Mouse (Mus musculus): ENCODE measurements around the gene Cad. TPM values are rescaled to one million over a fixed set of nuclear protein-coding genes. Genes with fewer than 3 reads are reported as not detected.

Cad gene
- 33.5 and 40.2 TPM in 2 replicates for polyA plus RNA-seq (2012; rRNA removed)

DNA sequence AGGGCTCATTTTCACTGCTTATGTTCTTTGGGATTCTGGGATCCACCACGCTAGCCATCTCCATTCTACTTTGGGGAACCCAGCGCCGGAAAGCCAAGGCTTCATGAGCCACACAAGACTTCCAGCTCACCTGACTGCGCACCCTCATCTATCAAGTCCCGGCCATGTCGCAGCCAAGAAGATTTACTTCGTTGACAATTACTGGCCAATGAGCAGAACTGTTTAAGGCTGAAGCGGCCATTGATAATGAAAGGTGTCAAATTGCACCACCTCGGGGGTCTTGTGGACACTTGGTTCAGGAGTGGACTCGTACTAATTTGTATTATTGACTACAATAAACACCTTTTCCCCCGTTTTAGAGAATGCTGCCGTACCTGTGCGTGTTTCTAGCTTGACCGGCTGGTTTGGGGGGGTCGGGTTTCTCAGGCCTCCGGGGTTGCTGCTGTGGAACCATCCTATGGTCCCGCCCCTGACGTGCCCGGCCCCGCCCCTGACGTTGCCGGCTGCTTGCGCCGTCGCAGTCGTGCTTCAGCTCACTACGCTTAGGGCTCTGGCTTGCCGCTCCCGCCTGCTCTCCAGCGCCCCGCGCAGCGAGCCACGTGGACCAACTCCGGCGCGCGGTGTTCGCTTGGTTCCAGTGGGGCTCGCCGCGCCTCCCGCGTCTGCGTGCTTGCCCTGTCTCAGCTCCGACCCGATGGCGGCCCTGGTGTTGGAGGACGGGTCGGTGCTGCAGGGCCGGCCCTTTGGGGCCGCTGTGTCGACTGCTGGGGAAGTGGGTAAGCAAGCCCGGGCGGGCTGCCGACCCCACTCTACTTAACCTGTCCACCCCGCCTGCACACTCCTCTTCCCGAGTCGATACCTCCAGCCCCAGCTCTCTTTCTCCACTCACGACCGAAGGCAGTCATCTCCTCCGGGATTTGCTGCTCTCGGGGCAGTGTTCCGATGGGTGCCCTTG lies at the start of gene Cad:
Gene Cad, plus strand, starts transcription at position 520 of the 955 bp plus-strand sequence.

DNA sequence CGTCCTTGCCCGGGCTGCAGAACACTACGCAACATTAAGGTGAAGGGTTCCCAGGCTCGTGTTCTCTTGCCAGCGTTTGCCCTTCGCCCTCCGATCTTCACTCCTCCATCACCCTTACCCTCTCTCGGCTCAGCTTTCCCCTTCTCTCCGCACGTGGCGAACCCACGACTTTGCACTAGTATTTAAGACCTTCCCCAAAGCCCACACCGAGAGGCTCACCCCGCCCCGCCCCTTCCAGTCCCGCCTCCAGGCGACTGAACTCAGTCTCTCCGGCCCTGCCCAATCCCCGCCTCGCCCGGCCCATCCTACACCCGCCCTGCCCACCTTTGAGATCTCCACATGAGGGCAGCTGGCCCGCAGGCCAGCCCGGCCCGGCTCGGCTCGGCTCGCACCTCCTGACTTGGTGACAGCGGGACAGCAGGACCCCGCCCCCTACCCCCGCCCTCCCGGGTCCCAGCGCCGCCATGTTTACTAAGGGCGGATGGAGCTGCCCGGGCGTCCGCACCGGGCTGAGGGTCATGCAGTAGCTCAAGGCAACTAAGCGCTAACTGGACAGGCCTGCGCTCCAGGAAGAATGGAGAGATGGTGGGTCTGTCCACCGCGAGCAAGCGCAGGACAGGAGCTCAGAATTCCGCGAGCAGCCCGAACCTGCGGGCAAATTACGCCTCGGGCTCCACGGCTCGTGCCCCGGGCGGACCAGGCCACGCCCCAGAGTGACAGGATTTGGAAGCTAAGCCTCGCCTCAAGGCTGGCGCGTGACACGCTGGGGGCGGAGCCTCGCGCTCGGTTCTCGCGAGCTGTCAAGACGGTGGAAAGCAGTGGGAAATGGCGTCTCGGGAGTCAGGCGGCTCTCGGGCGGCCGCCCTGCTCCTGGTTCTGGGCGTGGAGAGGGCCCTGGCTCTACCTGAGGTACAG lies 6.5 kb upstream of the Cad start, which contains the start of gene Atraid:
Gene Atraid, plus strand, starts transcription at position 465 of the 915 bp plus-strand sequence.

DNA sequence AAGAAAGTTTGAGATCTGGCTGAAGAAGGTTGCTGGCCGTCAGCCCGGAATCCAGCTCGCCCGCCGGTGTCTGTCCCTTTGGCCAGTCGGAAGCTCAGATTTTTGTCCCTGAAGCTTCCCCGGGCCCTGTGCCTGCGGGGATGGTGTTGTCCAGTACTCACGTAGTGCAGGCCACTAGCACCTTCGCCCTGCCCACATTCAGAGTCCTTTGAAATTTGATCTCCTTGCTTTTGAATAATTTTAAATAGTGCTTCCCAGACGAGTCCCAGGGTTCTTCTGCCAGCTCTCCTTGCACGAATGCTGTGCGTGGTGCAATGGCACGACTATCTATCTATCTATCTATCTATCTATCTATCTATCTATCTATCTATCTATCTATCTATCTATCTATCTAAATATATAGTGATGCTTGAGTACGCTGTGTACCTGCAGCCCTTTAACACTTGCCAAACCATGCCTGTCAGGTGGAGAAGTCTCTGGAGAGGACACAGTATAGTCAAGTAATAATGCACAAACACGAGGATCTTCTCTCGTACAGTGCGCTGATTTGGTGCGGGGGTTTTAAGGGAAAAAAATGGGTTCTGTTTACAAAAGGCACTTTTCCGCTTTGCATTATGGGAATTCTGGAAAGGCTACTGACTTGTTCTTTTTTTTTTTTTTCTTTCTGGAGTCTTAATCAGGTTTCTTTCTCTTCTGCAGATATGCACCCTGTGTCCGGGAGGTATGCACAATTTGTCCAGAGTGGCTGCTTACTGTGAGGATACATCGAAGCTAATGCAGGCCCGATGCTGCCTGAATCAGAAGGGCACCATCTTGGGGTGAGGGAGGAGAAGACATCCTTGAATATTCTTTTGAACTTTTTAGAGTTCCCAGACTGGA lies 5.6 kb upstream of the Cad start, which contains the start of gene Slc5a6:
Gene Slc5a6, minus strand, starts transcription at position 162 of the 879 bp plus-strand sequence.

DNA sequence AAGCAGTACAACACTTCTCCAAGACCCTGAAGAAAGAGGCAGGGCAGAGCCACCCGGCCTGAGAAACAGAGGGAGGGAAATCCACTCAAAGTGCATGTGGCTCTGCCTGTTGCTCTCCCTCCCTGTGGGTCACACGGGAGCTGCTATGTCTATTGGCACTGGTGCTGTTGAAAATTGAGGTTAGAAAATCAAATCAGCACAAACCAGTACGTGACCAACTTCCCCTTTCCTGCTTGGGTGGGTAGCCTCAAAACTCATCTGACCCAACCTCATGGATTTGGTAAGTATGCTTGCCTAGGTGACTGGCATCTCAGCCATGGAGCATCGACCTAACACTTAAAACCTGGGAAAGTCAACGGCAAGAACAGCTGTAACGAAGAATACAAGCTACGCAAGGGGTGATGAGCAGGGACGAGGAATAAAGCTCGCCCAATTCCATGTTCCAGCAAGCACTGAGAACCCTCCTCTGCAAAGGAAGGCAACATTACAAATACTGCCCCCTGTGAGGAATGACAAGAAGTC lies 51.3 kb downstream of the Cad start, which contains the start of gene Dnajc5g:
Gene Dnajc5g, plus strand, starts transcription at position 472 of the 522 bp plus-strand sequence.

DNA sequence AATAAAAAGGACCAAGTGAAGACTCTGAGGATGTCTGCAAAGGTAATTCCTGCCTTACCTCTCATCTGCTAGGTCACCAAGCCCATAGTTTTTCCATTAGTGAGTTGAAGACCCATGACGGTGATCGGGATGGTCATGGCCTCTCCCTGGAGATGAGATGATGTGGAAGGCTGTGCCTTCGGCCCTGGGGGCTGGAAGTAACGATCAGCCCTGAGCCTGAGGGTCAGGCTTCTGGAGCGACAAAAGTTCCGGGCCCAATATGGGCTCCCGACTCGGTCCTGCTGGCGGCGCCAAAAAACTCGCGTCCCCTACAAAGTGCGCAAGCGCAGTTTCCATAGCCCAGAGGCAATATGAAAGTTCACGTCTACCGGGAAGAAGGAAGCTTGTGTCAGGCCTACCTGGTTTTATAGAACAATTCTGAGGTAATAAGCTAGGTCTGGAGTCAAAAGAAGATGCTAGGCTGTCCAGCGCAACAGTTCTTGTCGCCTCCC lies 53.5 kb downstream of the Cad start, which contains the start of gene Slc30a3:
Gene Slc30a3, minus strand, starts transcription at position 238 of the 491 bp plus-strand sequence.

DNA sequence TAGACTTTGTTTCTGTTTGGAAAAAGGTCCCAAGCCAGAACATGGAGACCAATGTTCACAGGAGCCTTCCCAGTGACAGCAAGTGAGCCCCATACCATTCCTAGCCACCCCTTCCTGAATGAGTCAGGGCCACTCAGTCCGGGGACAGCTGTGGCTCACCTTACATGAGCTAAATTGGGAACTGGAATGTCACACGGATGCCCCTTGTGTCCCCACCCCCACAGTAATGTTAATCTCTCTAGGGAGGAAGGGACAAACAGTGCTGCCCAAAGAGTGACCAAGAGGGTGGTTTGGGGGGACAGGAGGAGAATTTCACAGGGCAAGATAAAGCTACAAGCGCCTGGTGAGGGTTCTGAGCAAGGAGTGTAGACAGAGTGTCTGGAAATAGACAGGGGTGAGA lies 61.8 kb downstream of the Cad start, which contains the start of gene Trim54:
Gene Trim54, plus strand, starts transcription at position 359 of the 400 bp plus-strand sequence.

Other genes with a start within 250 kb of the Cad start
- 33.9 and 41.8 TPM in 2 replicates for gene Mapre3, start 240.1 kb upstream of the Cad start, polyA plus RNA-seq (2012; rRNA removed)
- gene Tmem214, start 186.8 kb upstream of the Cad start, polyA plus RNA-seq (2012; rRNA removed) = 111 and 117 TPM in 2 replicates
- gene Agbl5, start 166.1 kb upstream of the Cad start, polyA plus RNA-seq (2012; rRNA removed) = 15.6 and 21.2 TPM in 2 replicates
- 203 and 255 TPM in 2 replicates for gene Ost4, start 147.0 kb upstream of the Cad start, polyA plus RNA-seq (2012; rRNA removed)
- gene Emilin1, start 141.4 kb upstream of the Cad start, polyA plus RNA-seq (2012; rRNA removed) = 120 and 121 TPM in 2 replicates
- 27.6 and 35.0 TPM in 2 replicates for gene Khk, start 133.3 kb upstream of the Cad start, polyA plus RNA-seq (2012; rRNA removed)
- 203 and 259 TPM in 2 replicates for gene Cgref1, start 109.2 kb upstream of the Cad start, polyA plus RNA-seq (2012; rRNA removed)
- 308 and 381 TPM in 2 replicates for gene Preb, start 94.4 kb upstream of the Cad start, polyA plus RNA-seq (2012; rRNA removed)
- gene Tcf23, start 86.1 kb upstream of the Cad start, polyA plus RNA-seq (2012; rRNA removed) = 0.69 and 0.76 TPM in 2 replicates
- gene Atraid, start 6.5 kb upstream of the Cad start, polyA plus RNA-seq (2012; rRNA removed) = 83.4 and 88.1 TPM in 2 replicates
- gene Slc5a6, start 5.9 kb upstream of the Cad start, polyA plus RNA-seq (2012; rRNA removed) = 52.7 and 90.2 TPM in 2 replicates
- gene Dnajc5g, start 51.5 kb downstream of the Cad start, polyA plus RNA-seq (2012; rRNA removed) = not detected in 2 replicates
- 0.05 and 0.23 TPM in 2 replicates for gene Slc30a3, start 53.5 kb downstream of the Cad start, polyA plus RNA-seq (2012; rRNA removed)
- not detected in 2 replicates for gene Trim54, start 61.9 kb downstream of the Cad start, polyA plus RNA-seq (2012; rRNA removed)
- gene Ucn, start 84.0 kb downstream of the Cad start, polyA plus RNA-seq (2012; rRNA removed) = not detected in 2 replicates
- gene Mpv17, start 99.5 kb downstream of the Cad start, polyA plus RNA-seq (2012; rRNA removed) = 46.0 and 55.3 TPM in 2 replicates
- gene Gm29609, start 125.1 kb downstream of the Cad start, polyA plus RNA-seq (2012; rRNA removed) = 2.2 and 3.9 TPM in 2 replicates
- gene Gtf3c2, start 125.4 kb downstream of the Cad start, polyA plus RNA-seq (2012; rRNA removed) = 32.1 and 36.4 TPM in 2 replicates
- gene Snx17, start 138.4 kb downstream of the Cad start, polyA plus RNA-seq (2012; rRNA removed) = 75.8 and 85.0 TPM in 2 replicates
- 36.2 and 39.3 TPM in 2 replicates for gene Eif2b4, start 138.7 kb downstream of the Cad start, polyA plus RNA-seq (2012; rRNA removed)
- gene Zfp513, start 147.5 kb downstream of the Cad start, polyA plus RNA-seq (2012; rRNA removed) = 72.4 and 72.5 TPM in 2 replicates
- 74.5 and 100 TPM in 2 replicates for gene Ppm1g, start 165.9 kb downstream of the Cad start, polyA plus RNA-seq (2012; rRNA removed)
- gene Nrbp1, start 186.1 kb downstream of the Cad start, polyA plus RNA-seq (2012; rRNA removed) = 125 and 189 TPM in 2 replicates
- 0.35 TPM in 2 replicates for gene Gm9970, start 186.5 kb downstream of the Cad start, polyA plus RNA-seq (2012; rRNA removed)
- gene Krtcap3, start 196.9 kb downstream of the Cad start, polyA plus RNA-seq (2012; rRNA removed) = 336 and 464 TPM in 2 replicates
- 24.2 and 26.7 TPM in 2 replicates for gene Ift172, start 236.3 kb downstream of the Cad start, polyA plus RNA-seq (2012; rRNA removed)
- gene Fndc4, start 241.3 kb downstream of the Cad start, polyA plus RNA-seq (2012; rRNA removed) = 6.8 and 8.5 TPM in 2 replicates
- not detected in 2 replicates for gene Gckr, start 242.7 kb downstream of the Cad start, polyA plus RNA-seq (2012; rRNA removed)